8 mouse cellular contexts compared by ENCODE assay signal in the genomic region with DNA sequence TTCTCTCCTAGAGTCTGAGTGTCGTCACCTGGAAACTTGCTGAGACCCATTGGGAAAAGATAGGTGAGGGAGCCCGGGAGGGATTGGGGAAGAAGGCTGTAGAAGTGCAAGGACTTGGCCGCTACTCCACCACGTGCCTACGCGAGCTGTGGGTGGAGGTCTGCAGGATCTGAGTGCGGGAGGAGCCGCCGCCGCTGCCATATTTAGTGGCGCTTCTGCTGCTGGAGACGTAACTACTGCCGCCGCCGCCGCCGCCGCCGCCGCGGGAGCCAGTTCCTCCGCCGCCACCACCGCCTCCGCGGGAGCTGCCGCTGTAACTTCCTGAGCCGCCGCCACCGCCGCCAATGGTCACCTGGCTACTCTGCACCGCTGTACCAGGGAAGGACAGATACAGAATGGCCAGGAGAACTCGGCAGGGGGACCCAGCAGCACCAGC. TPM values are rescaled to one million over a fixed set of nuclear protein-coding genes. Genes with fewer than 3 reads are reported as not detected.
DNase-seq lines count a peak whose midpoint lies in the region; ATAC-seq and TF ChIP-seq lines count a peak whose summit lies in the region.

No protein-coding gene starts in this region.

- H3K9me3 ChIP-seq in E14TG2a.4 (ENCODE audit: low read length) = no peaks in the 10 kb centered on the region
- no peaks in the 10 kb centered on the region for H3K9me3 ChIP-seq in forebrain, embryonic 13.5 days (replicated peaks)
- no peaks in the 10 kb centered on the region for H3K9me3 ChIP-seq in hindbrain, embryonic 16.5 days (ENCODE audit: control insufficient read depth, low read length)
- no peaks in the 10 kb centered on the region for H3K9me3 ChIP-seq in megakaryocyte, embryonic 14.5 days

- no peaks in the 10 kb centered on the region for H3K36me3 ChIP-seq in E14TG2a.4 (ENCODE audit: insufficient read depth, low read length)
- H3K36me3 ChIP-seq in forebrain, embryonic 13.5 days (ENCODE audit: poor library complexity, severe bottlenecking) = no peaks in the 10 kb centered on the region
- H3K36me3 ChIP-seq in hindbrain, embryonic 16.5 days (ENCODE audit: control insufficient read depth, insufficient read depth, low read length) = no peaks in the 10 kb centered on the region
- H3K36me3 ChIP-seq in megakaryocyte, embryonic 14.5 days (replicated peaks; ENCODE audit: low read length) = no peaks in the 10 kb centered on the region

- H3K9ac ChIP-seq in forebrain, embryonic 13.5 days = peak overlapping the region; percentile 60
- peak overlapping the region; percentile 68 for H3K9ac ChIP-seq in hindbrain, embryonic 16.5 days (ENCODE audit: low read depth, low read length)

- no peak overlapping the region for H3K27ac ChIP-seq in forebrain, embryonic 13.5 days
- peak overlapping the region; percentile 23; the same call in 1 of the 2 replicates for H3K27ac ChIP-seq in hindbrain, embryonic 16.5 days (ENCODE audit: low read depth, low read length)

- ATAC-seq in forebrain, embryonic 13.5 days = peak; percentile 41; the same call in 1 of the 2 replicates
- ATAC-seq in hindbrain, embryonic 16.5 days = peak; percentile 63
- no peak for ATAC-seq in activated CD4-positive, CD25-positive, alpha-beta regulatory T cell, adult 4 months

- H3K4me3 ChIP-seq in E14TG2a.4 (replicated peaks; ENCODE audit: low read length) = peak overlapping the region; percentile 67
- peak overlapping the region; percentile 43 for H3K4me3 ChIP-seq in forebrain, embryonic 13.5 days
- peak overlapping the region; percentile 50 for H3K4me3 ChIP-seq in hindbrain, embryonic 16.5 days (ENCODE audit: low read length)
- H3K4me3 ChIP-seq in megakaryocyte, embryonic 14.5 days (replicated peaks) = peak overlapping the region; percentile 78

- H3K4me1 ChIP-seq in E14TG2a.4 (replicated peaks; ENCODE audit: low read depth, low read length) = peaks cover 29% of the 10 kb centered on the region
- peaks cover 16% of the 10 kb centered on the region for H3K4me1 ChIP-seq in forebrain, embryonic 13.5 days
- peaks cover 14% of the 10 kb centered on the region for H3K4me1 ChIP-seq in hindbrain, embryonic 16.5 days (ENCODE audit: control insufficient read depth, insufficient read depth, low read depth, low read length)
- H3K4me1 ChIP-seq in megakaryocyte, embryonic 14.5 days = peaks cover 7% of the 10 kb centered on the region; the same call in 1 of the 2 replicates

- no peak for TF ChIP-seq CTCF in E14TG2a.4 (conservative IDR thresholded peaks at IDR 0.05; ENCODE audit: low read length)

- H3K4me2 ChIP-seq in forebrain, embryonic 13.5 days = peak overlapping the region; percentile 76
- H3K4me2 ChIP-seq in hindbrain, embryonic 16.5 days (ENCODE audit: low read length) = peak overlapping the region; percentile 92

- peaks cover 74% of the 10 kb centered on the region for H3K27me3 ChIP-seq in E14TG2a.4 (ENCODE audit: insufficient read depth, low read length)
- peaks cover 43% of the 10 kb centered on the region for H3K27me3 ChIP-seq in forebrain, embryonic 13.5 days
- no peaks in the 10 kb centered on the region; the same call in 1 of the 2 replicates for H3K27me3 ChIP-seq in hindbrain, embryonic 16.5 days (replicated peaks; ENCODE audit: control insufficient read depth, insufficient read depth, low read length)
- H3K27me3 ChIP-seq in megakaryocyte, embryonic 14.5 days (replicated peaks) = peaks cover 84% of the 10 kb centered on the region

- 0% methylated on average over 13 of the region's 33 CpGs for WGBS in forebrain, embryonic 13.5 days
- 0% methylated on average over 18 of the region's 33 CpGs for WGBS in hindbrain, embryonic 16.5 days

- intact Hi-C loops in left cerebral cortex, postnatal 4 days (cut with DNase I) = no loop called here

- DNase-seq in T-cell, adult 2 months (ENCODE audit: low spot score) = peak; percentile 20
- DNase-seq in left cerebral cortex, postnatal 4 days = peak; percentile 17
- peak; percentile 75 for DNase-seq in right cerebral cortex, postnatal 25 days

RNA-seq across cellular contexts. Expression of a gene that starts 9.2 kb away (rescaled TPM):
- 3.5 and 3.9 TPM in 2 replicates for polyA plus RNA-seq in forebrain, embryonic 13.5 days (2015; fragmentation: Nextera tagmentation; extraction: Ambion mirVana)
- 15.6 and 16.9 TPM in 2 replicates for polyA plus RNA-seq in hindbrain, embryonic 16.5 days (2015; fragmentation: Nextera tagmentation; extraction: Ambion mirVana)
- total RNA-seq in left cerebral cortex, postnatal 4 days (2021) = 1 to 10 TPM; 5.9 to 6.1 TPM
- polyA plus RNA-seq in megakaryocyte, embryonic 14.5 days (2012; ENCODE audit: insufficient read depth, low replicate concordance) = not detected in 2 replicates
- polyA plus RNA-seq in activated CD4-positive, CD25-positive, alpha-beta regulatory T cell, adult 4 months (2017; shearing (Covaris generic)) = not detected

RNA-seq across cellular contexts. Expression of a gene that starts 9.8 kb away (rescaled TPM):
- polyA plus RNA-seq in forebrain, embryonic 13.5 days (2015; fragmentation: Nextera tagmentation; extraction: Ambion mirVana) = 0.19 and 0.65 TPM in 2 replicates
- 0.53 and 0.56 TPM in 2 replicates for polyA plus RNA-seq in hindbrain, embryonic 16.5 days (2015; fragmentation: Nextera tagmentation; extraction: Ambion mirVana)
- total RNA-seq in left cerebral cortex, postnatal 4 days (2021) = 1 to 10 TPM; 6.7 to 7.8 TPM
- polyA plus RNA-seq in megakaryocyte, embryonic 14.5 days (2012; ENCODE audit: insufficient read depth, low replicate concordance) = not detected in 2 replicates
- not detected for polyA plus RNA-seq in activated CD4-positive, CD25-positive, alpha-beta regulatory T cell, adult 4 months (2017; shearing (Covaris generic))

RNA-seq across cellular contexts. Expression of a gene that starts 33.0 kb away (rescaled TPM):
- polyA plus RNA-seq in forebrain, embryonic 13.5 days (2015; fragmentation: Nextera tagmentation; extraction: Ambion mirVana) = not detected in 2 replicates
- polyA plus RNA-seq in hindbrain, embryonic 16.5 days (2015; fragmentation: Nextera tagmentation; extraction: Ambion mirVana) = not detected in 2 replicates
- not detected for total RNA-seq in left cerebral cortex, postnatal 4 days (2021)
- not detected in 2 replicates for polyA plus RNA-seq in megakaryocyte, embryonic 14.5 days (2012; ENCODE audit: insufficient read depth, low replicate concordance)
- polyA plus RNA-seq in activated CD4-positive, CD25-positive, alpha-beta regulatory T cell, adult 4 months (2017; shearing (Covaris generic)) = not detected

RNA-seq across cellular contexts. Expression of a gene that starts 41.8 kb away (rescaled TPM):
- not detected in 2 replicates for polyA plus RNA-seq in forebrain, embryonic 13.5 days (2015; fragmentation: Nextera tagmentation; extraction: Ambion mirVana)
- 0.20 TPM in 1 of 2 replicates, not detected in the other for polyA plus RNA-seq in hindbrain, embryonic 16.5 days (2015; fragmentation: Nextera tagmentation; extraction: Ambion mirVana)
- not detected for total RNA-seq in left cerebral cortex, postnatal 4 days (2021)
- polyA plus RNA-seq in megakaryocyte, embryonic 14.5 days (2012; ENCODE audit: insufficient read depth, low replicate concordance) = not detected in 2 replicates
- not detected for polyA plus RNA-seq in activated CD4-positive, CD25-positive, alpha-beta regulatory T cell, adult 4 months (2017; shearing (Covaris generic))

RNA-seq across cellular contexts. Expression of a gene that starts 57.6 kb away (rescaled TPM):
- 0.59 and 0.66 TPM in 2 replicates for polyA plus RNA-seq in forebrain, embryonic 13.5 days (2015; fragmentation: Nextera tagmentation; extraction: Ambion mirVana)
- 1.9 and 2.0 TPM in 2 replicates for polyA plus RNA-seq in hindbrain, embryonic 16.5 days (2015; fragmentation: Nextera tagmentation; extraction: Ambion mirVana)
- total RNA-seq in left cerebral cortex, postnatal 4 days (2021) = under 1 TPM; 0.42 to 0.46 TPM
- not detected in 2 replicates for polyA plus RNA-seq in megakaryocyte, embryonic 14.5 days (2012; ENCODE audit: insufficient read depth, low replicate concordance)
- not detected for polyA plus RNA-seq in activated CD4-positive, CD25-positive, alpha-beta regulatory T cell, adult 4 months (2017; shearing (Covaris generic))

Comparison
In these comparisons a context has a peak if more than half of its experiments do, and no peak if none do; other contexts are left out.
1. DNase-seq: peak in every context shown above with its lines; median percentile 75 in right cerebral cortex, postnatal 25 days; 20 in T-cell, adult 2 months; 17 in left cerebral cortex, postnatal 4 days.